Mouse (Mus musculus) testis, postnatal 14 days (tissue): ENCODE measurements at regions not wholly inside any gene's neighbourhood (a gene's known extent, or its start where the extent isn't known, plus 50 kb on each side); places are given as distances from the start of the nearest gene placed in this dataset.

Source experiments
- DNase-seq: peaks from one replicate; pipeline ENCODE4 v3.0.0; 2021; ENCODE audit warnings: low spot score

DNA sequence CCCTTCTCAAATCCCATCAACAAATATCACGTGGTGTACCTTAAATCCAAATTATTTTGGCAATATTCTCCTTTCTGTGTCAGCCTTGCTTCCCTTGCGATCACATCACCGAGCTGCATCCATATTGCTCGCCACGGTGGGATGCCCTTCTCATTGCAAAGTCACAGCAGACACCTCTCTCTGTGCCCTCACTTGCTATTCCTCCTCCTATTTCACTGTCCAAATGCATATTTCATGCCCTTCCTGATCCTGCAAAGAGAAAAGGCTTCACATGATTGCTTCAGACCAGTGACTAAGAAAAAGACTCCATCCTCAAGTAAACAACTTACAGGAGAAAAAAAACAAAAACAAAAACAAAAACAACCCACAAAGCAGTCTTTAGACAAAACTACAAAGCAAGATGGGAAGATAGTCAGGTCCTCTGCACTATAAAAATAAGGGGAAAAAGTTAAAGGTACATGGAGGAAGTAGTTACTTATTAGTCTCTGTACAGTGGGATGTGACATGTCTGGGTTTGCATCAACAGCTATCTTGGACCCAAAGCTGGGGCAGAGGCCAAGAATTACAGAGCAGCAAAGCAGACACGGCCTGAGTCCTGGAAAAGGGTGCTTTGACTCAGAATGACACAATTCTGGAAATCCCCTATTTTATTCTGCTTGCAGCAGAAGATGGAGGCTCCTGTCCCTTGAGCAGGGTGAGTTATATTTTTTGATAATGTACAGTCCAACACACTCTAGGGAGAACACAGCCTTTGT lies 349.3 kb downstream of the Zfp619 start:
- no peak for DNase-seq

DNA sequence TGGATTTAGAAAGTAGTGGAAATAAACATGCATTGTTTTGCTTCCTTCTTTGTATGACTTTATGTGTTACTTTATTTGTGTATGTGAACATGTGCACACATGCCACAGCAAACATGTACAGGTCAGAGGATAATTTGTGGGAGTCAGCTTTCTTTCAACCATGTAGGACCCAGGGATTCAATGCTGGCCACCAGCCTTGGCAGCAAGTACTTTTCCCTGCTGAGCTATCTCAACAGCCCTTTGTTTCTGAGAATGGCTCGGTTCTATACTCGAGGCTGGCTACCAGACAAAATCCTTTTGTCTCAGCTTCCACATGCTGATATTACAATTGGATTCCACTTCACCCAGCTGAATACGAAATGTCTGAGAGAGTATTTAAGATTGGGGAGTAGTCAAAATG lies 349.9 kb downstream of the Zfp619 start:
- DNase-seq, result no peak

DNA sequence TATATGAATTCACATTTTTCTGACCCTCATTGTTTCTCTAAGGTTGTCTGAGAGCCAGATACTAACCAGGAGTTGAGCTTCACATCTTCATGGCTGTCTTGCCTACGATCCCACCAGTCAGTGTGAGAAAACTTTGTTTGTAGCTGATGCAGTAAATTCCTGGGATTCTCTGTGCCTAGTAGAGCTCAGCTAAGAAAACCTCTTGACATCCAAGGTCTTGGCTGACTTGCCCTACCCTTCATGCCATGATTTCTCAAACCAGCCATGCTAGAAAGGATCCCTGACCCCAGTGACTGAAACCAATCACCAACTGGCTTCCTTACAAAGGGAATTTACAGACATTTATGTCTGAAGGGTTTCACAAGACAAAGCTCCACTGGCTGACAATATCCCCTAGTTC lies 364.5 kb downstream of the Zfp619 start:
- no peak for DNase-seq

DNA sequence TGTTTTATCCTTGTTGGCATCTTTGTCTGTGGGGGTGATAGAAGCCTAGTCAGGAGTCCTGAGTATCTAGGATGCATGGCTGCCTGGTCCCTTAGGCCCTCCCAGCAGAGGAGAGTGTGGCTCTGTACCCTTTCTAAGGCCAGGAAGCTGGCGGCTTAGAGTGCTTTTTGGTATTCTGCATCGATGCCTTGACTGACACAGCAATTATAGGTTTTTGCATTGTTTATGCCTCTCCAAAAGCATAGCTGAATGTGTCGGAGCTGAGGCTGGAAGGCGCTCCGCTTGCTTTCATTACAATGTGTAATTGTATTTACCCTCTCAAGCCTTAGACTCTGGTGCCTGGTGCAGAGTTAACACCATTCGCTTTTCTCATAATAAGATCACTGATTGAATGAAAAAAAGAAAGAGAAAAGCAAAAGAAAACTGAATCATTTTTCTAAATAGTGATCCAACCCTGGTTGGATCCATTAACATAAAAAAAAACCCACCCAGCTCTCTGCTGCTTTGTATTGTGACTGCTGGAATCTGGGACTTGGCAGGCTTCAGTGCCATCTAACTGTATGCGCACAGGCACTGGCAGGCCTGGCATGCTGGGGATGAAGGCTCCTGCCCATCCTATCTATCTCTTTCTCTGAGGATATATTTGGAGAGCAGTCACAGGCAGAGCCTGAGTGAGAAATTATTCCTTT lies 376.8 kb downstream of the Zfp619 start:
- DNase-seq, result no peak

DNA sequence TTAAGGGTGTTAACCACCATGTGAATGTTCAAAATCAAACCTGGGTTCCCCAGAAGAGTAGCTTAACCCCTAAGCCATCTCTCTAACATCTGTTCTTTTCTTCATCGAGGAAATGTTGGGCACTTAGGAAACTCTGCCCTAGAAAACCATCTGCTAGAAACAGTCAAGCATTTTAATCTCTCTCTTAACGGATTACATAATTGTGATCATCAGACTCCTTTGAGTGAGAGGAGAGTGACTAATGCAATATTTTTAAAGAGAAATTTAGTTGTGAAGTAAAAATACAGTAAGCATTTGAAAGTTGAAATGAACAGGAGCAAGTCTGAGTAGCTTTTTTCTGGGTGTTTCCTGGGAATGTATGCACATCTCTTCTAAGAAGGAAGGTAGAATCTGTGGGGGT lies 379.4 kb downstream of the Zfp619 start:
- DNase-seq, result no peak

DNA sequence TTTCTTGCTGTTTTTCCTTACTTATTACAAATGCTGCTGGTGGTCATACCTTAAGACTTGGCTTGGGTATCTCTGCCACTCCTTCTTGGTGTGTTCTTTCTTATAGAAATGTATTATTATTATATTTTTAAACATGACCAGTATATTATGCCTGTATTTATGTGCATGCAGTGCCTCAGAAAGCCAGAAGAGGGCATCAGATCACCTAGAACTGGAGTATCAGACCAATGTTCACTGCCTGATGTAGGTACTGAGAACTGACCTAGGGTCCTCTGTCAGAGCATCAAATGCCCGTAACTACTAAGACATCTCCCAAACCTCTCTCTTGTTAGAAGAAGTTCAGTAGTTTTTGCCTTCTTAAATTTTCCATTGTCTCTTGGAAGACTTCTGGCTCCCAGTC lies 380.7 kb downstream of the Zfp619 start:
- no peak for DNase-seq

DNA sequence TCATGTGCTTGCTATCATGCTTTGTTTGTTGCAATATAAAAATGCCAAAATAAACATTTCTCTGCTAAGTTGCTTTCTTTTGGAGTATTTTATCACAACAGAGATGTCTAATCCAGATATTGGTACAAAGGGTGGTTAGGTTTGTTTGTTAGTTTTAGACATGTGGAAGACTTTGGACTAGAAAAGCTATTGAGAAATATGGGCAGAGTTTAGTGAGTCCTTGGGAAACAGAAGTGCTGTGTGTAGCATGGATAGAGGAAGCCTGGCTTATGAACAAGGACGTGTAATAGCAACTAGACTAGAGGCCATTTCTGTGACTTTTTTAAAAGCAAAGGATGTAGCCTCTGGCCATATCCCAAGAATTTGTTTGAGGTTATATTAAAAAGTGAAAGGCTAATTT lies 416.4 kb downstream of the Zfp619 start:
- no peak for DNase-seq

DNA sequence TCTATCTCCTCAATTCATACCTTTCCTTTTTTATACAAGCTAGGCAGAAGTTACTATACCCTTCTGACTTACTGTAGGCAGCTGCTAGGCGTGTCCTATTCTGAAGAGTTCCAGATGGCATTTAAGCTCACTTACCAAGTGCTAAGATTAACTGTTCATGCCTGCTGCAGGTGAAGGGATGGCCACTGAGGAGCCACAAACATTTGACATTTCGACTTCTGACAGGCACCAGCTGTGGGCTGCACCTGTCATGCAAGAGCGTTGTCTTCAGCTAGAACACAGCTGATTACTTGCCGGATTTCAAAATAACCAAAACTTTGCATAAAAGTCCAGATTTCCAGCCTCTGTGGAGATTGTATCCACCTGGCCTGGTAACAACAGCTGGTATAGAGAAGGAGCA lies 419.7 kb downstream of the Zfp619 start:
- no peak for DNase-seq

DNA sequence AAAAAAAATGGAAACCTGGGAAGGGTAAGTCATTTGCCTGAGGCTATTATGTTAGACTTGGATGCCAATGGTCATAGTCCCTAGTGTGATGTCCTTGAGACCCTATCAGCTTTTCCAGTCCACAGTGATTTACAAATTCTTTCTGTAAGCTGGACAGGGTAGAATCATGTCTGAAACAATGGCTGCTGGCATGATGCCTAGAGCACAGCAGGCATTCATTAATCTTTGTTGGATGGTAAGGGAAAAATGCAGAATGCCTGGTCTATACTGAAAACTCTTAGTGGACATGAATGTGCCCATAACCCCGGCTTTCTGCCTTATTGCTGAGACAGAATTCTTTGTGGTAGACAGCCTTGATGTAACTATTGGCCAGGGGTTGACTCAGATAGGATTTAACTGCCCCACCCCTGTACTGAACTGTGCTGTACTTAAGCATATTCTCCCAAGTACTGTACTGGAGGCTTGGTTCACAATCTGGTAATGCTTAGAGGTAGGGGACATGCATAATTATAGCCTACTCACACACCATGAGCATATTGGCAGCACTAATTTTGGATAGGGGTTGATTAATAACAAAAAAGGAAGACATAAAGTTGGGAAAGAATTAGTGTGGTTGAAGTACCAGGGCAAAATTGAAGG lies 424.8 kb downstream of the Zfp619 start:
- DNase-seq, result no peak

DNA sequence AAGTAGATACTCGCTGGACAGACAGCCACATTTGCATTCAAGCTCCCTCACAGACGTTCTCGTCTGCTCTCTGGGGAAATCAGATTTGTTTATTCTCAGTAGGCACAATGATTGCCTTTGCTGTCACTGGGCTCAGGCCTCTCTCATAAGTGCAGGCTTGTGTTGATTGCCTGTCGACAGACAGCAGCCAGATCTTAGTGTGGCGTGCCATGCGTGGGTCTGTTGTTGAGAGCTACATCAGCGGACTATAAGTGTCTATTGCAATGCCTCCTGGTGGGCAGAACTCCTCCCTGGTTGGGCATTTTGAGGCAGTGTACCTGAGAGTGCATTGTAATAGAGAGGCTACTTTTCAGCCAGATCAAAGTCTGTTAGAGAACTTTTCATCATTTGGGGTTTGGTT lies 436.5 kb downstream of the Zfp619 start:
- DNase-seq, result no peak

DNA sequence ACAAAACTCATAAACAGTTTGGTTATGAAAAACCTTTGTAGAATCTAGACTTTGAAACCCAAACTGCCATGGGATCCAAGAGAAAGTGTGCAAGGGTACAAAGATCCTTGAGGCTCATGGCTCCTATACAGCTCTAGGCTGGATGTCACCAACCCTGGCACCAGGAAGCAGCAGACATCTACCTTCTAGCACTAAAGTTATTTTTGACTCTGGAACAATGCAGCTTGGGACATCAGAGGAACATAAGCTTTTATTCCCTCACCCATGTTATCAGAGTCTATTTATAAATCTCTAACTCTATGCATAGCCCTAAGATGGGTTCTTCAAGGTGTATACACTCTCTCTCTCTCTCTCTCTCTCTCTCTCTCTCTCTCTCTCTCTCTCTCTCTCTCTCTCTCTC lies 437.4 kb downstream of the Zfp619 start:
- DNase-seq, result no peak

DNA sequence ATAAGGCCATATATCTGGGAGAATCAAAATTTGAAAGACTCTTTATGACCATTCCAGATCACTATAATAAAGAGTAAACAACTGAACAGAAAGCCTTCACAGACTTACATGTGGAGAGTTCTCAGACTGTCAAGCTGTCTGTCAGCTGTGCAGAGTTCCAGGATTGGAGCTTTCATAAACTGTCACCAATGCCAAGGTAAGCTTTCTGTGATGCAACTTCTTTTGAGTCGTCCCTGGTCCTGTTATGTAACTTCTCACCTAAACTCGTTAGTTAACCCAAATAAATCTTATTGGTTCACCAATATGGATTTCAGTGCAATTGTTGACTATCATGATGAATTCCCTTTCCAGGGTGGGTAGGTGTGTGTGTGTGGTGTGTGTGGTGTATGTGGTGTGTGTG lies 460.6 kb downstream of the Zfp619 start:
- no peak for DNase-seq

DNA sequence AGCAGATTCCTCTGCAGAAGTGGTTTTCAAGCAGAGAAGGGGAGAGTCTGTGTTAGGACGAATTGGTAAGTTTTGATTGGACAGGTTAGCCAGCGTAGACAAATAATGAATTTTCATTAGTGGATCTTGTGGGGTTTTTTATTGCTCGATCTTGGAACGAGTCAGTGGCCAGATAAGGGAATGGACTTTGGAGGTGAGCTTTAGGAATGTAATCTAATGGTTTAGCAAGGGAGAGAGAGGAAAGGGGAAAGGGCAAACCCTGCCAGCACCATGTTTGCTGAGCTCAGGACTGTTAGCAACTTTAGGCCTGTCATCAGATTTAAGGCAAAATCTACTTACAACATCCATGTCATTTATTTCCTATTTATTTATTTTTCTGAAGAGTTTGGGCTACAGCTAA lies 464.1 kb downstream of the Zfp619 start:
- no peak for DNase-seq
